Mouse (Mus musculus) lung, adult 2 months (tissue): ENCODE data around the gene Pltp.

Experiments
- CTCF ChIP-seq: fragments of 200-500 bp; IDR thresholded peaks from 2 replicates; pipeline ENCODE4 v1.5.1; 2011; ENCODE audit warnings: mild to moderate bottlenecking, low read length, control low read depth; ENCODE audit not compliant: insufficient read depth
- POLR2A ChIP-seq: fragments of 200-500 bp; IDR thresholded peaks from 2 replicates; pipeline ENCODE4 v1.6.1; 2011; ENCODE audit warnings: low read depth, mild to moderate bottlenecking, control low read depth, low read length, borderline replicate concordance; ENCODE audit errors: extremely low read depth

GRCm38 (mm10) chr2:164892696-164893216 is 35.2 kb upstream of the Pltp start:
- TF ChIP-seq CTCF (no peak), POLR2A (no peak)
